Mouse (Mus musculus) colon, adult 2 months (tissue): Measurements from ENCODE around the gene Cog6. TPM values are rescaled to one million over a fixed set of nuclear protein-coding genes. Genes with fewer than 3 reads are reported as not detected.

ENCODE experiments used
- polyA plus RNA-seq: library from polyadenylated mRNA; depleted of rRNA; stranded (reverse); fragments of >200 nt; gene quantifications from 2 replicates; pipeline ENCODE4 v1.2.3, GENCODE M21; 2012; rRNA removed

Cog6 gene
- 17.8 and 20.5 TPM in 2 replicates for polyA plus RNA-seq

GRCm38 (mm10) chr3:53016436-53017340 lies at the start of gene Cog6:
Gene Cog6, minus strand, starts transcription at chr3:53017237.

GRCm38 (mm10) chr3:53041411-53042239 lies 24.6 kb upstream of the Cog6 start, which contains the start of gene Lhfp:
Gene Lhfp, plus strand, starts transcription at chr3:53041528.

Other genes with a start within 250 kb of the Cog6 start
- 36.9 and 40.6 TPM in 2 replicates for gene Lhfp, start 24.3 kb upstream of the Cog6 start, polyA plus RNA-seq